Mouse (Mus musculus) megakaryocyte, embryonic 14.5 days (primary cell): ENCODE measurements around the gene Cldn7. TPM values are rescaled to one million over a fixed set of nuclear protein-coding genes. Genes with fewer than 3 reads are reported as not detected.

Experiments
- H3K27me3 ChIP-seq: replicated peaks from 2 replicates; pipeline ENCODE3; 2012; ENCODE audit warnings: inconsistent platforms
- H3K36me3 ChIP-seq: replicated peaks from 2 replicates; pipeline ENCODE3; 2012; ENCODE audit warnings: low read length, inconsistent platforms, mixed read lengths
- H3K4me1 ChIP-seq: 2 replicates; pipeline ENCODE4 v1.6.1; 2012; ENCODE audit warnings: inconsistent platforms
- H3K4me3 ChIP-seq: replicated peaks from 2 replicates; pipeline ENCODE3; 2012; ENCODE audit warnings: moderate library complexity, mild to moderate bottlenecking, inconsistent platforms
- H3K9me3 ChIP-seq: 2 replicates; pipeline ENCODE4 v1.6.1; 2012; ENCODE audit warnings: inconsistent platforms
- FLI1 ChIP-seq: IDR thresholded peaks from 2 replicates; pipeline ENCODE4 v1.6.1; 2012; ENCODE audit warnings: low read length, inconsistent platforms, mixed read lengths
- GATA1 ChIP-seq: IDR thresholded peaks from 3 replicates; pipeline ENCODE4 v1.6.1; 2012; ENCODE audit warnings: mixed read lengths, low read length, inconsistent platforms, borderline replicate concordance
- polyA plus RNA-seq: library from polyadenylated mRNA; stranded (reverse); fragments of >175 nt; gene quantifications from 2 replicates; pipeline ENCODE4 v1.2.3, GENCODE M21; 2012; ENCODE audit warnings: low replicate concordance; ENCODE audit not compliant: insufficient read depth

Cldn7 gene
- polyA plus RNA-seq, 1 experiment = not detected

- Histone ChIP-seq H3K4me3 (no peak overlapping the region), H3K4me1 (peaks cover 75% of the 10 kb centered on the region), H3K27me3 (no peaks in the 10 kb centered on the region), H3K36me3 (peaks cover 46% of the 10 kb centered on the region), H3K9me3 (no peaks in the 10 kb centered on the region)
- TF ChIP-seq GATA1 (no peak), FLI1 (no peak)
These were observed 34.2 kb downstream of the Cldn7 start for GRCm38 (mm10) chr11:69998567-69999491.

- no peaks in the 10 kb centered on the region for H3K9me3 ChIP-seq
- H3K4me1 ChIP-seq = peaks cover 69% of the 10 kb centered on the region
- H3K36me3 ChIP-seq = peaks cover 44% of the 10 kb centered on the region
- H3K4me3 ChIP-seq = no peak overlapping the region
- H3K27me3 ChIP-seq = no peaks in the 10 kb centered on the region
- TF ChIP-seq GATA1 (no peak), FLI1 (no peak)
These were observed 35.1 kb downstream of the Cldn7 start for GRCm38 (mm10) chr11:69999666-70000065.

- Histone ChIP-seq H3K36me3 (peaks cover 46% of the 10 kb centered on the region), H3K9me3 (no peaks in the 10 kb centered on the region), H3K27me3 (no peaks in the 10 kb centered on the region), H3K4me3 (peak within 1 kb of the TSS; percentile 99), H3K4me1 (peaks cover 67% of the 10 kb centered on the region)
- TF ChIP-seq GATA1 (no peak), FLI1 (no peak)
These were observed 35.9 kb downstream of the Cldn7 start, which contains the start of gene Dvl2 for GRCm38 (mm10) chr11:70000396-70000898. Gene Dvl2, plus strand, starts transcription at chr11:70000595.

- Histone ChIP-seq H3K4me1 (peaks cover 74% of the 10 kb centered on the region), H3K4me3 (peak overlapping the region; percentile 99), H3K27me3 (no peaks in the 10 kb centered on the region), H3K9me3 (no peaks in the 10 kb centered on the region), H3K36me3 (peaks cover 53% of the 10 kb centered on the region)
- TF ChIP-seq GATA1 (no peak), FLI1 (no peak)
These were observed 36.6 kb downstream of the Cldn7 start for GRCm38 (mm10) chr11:70001159-70001558.

GRCm38 (mm10) chr11:70001865-70002264 lies 37.3 kb downstream of the Cldn7 start:
- Histone ChIP-seq H3K27me3 (no peaks in the 10 kb centered on the region), H3K4me1 (peaks cover 74% of the 10 kb centered on the region), H3K9me3 (no peaks in the 10 kb centered on the region), H3K4me3 (peak overlapping the region; percentile 55), H3K36me3 (peaks cover 60% of the 10 kb centered on the region)
- no peak for TF ChIP-seq FLI1
- TF ChIP-seq GATA1 = no peak

- peaks cover 65% of the 10 kb centered on the region for H3K36me3 ChIP-seq
- H3K9me3 ChIP-seq = no peaks in the 10 kb centered on the region
- no peaks in the 10 kb centered on the region for H3K27me3 ChIP-seq
- TF ChIP-seq FLI1 = no peak
- no peak for TF ChIP-seq GATA1
- H3K4me1 ChIP-seq = peaks cover 76% of the 10 kb centered on the region
- peak overlapping the region; percentile 55 for H3K4me3 ChIP-seq
These were observed 37.9 kb downstream of the Cldn7 start for GRCm38 (mm10) chr11:70002471-70002870.

GRCm38 (mm10) chr11:70005521-70005920 lies 40.9 kb downstream of the Cldn7 start:
- Histone ChIP-seq H3K4me1 (peaks cover 47% of the 10 kb centered on the region), H3K36me3 (peaks cover 68% of the 10 kb centered on the region), H3K9me3 (no peaks in the 10 kb centered on the region), H3K4me3 (no peak overlapping the region), H3K27me3 (no peaks in the 10 kb centered on the region)
- TF ChIP-seq FLI1 (no peak), GATA1 (no peak)

GRCm38 (mm10) chr11:70010033-70010432 lies 45.5 kb downstream of the Cldn7 start:
- no peaks in the 10 kb centered on the region for H3K27me3 ChIP-seq
- no peak overlapping the region for H3K4me3 ChIP-seq
- TF ChIP-seq GATA1 = no peak
- no peak for TF ChIP-seq FLI1
- peaks cover 92% of the 10 kb centered on the region for H3K36me3 ChIP-seq
- H3K9me3 ChIP-seq = no peaks in the 10 kb centered on the region
- H3K4me1 ChIP-seq = peaks cover 32% of the 10 kb centered on the region

GRCm38 (mm10) chr11:70010548-70010947 lies 46.0 kb downstream of the Cldn7 start:
- Histone ChIP-seq H3K4me1 (peaks cover 34% of the 10 kb centered on the region), H3K27me3 (no peaks in the 10 kb centered on the region), H3K9me3 (no peaks in the 10 kb centered on the region), H3K36me3 (peaks cover 87% of the 10 kb centered on the region), H3K4me3 (no peak overlapping the region)
- TF ChIP-seq GATA1 (no peak), FLI1 (no peak)

GRCm38 (mm10) chr11:70010961-70011360 lies 46.4 kb downstream of the Cldn7 start:
- H3K27me3 ChIP-seq = no peaks in the 10 kb centered on the region
- peaks cover 34% of the 10 kb centered on the region for H3K4me1 ChIP-seq
- no peaks in the 10 kb centered on the region for H3K9me3 ChIP-seq
- peaks cover 83% of the 10 kb centered on the region for H3K36me3 ChIP-seq
- TF ChIP-seq GATA1 (no peak), FLI1 (no peak)
- H3K4me3 ChIP-seq = no peak overlapping the region
